Mouse (Mus musculus) cerebellum, adult 18-20 months (tissue): ENCODE results near the gene C130050O18Rik.

ENCODE experiments used
- DNase-seq, 2 experiments: peaks; one replicate each; pipeline ENCODE4 v3.0.0; 2021

Gene C130050O18Rik

DNA sequence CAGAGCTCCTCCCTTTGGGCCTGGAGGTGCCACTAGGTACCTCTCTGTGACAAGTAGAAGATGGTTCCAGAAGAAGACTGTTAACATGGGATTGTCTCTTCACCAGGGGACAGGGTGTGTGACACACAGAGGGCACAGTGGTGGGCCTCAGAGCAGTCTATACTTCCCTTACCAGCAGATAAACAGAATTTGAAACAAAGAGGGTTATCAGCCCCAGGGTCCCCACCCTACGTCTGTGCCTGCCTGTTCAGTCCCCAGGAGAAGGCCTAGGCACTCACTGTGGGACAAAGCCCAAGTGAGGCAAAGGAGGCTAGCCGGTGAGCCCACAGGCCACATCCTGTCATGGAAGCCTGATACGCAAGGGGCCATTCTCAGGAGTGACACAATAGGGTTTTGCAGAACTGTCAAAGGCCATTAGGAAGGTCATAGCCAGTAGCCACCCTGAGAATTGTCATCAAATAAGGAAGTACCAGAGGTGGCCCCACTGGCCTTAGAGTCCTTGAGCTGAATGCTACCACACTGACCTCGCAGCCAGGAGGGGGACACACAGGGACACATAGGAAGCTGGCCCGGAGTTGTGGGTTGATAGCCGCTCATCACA is at the start of gene C130050O18Rik:
TSS of gene C130050O18Rik (plus strand) at position 480 of the 601 bp plus-strand sequence.
- no peak for DNase-seq

DNA sequence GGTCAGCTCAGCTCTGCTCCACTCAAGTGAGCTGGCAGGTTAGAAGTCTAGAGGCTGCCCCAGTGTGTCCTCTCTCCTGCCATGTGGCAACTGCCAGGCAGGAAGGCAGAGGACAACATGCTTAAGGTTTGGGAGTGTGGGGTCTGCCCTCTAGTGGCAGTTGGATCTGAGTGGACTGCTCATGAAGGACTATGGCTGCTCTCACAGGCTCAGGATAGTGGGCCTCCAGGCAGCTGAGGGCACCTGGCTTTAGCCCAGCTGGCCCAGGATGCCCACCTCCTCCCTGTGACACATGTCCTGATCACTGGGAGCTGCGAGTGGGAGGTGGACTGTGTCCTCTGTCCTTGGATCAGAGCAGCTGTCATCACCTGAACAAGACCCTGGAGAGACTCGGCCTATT is 46.4 kb upstream of the C130050O18Rik start:
- peak; percentile 53 to 55 for DNase-seq

DNA sequence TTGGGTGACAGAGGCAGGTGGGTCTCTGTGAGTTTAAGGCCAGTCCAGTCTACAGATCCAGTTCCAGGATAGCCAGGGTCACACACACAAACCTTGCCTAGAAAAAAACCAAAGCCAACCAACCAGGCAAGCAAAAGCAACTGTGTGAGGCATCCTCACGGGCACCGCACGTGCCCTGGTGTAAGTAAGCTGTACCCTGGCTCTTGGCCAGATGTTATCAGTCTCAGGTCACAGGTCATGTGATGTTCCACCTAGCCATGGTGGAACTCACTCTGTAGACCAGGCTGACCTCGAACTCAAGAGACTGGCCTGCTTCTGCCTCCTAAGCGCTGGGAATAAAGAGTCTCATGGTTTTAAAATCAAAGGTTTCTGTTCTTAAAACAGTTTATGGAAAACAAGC is 45.8 kb upstream of the C130050O18Rik start:
- DNase-seq: no peak

DNA sequence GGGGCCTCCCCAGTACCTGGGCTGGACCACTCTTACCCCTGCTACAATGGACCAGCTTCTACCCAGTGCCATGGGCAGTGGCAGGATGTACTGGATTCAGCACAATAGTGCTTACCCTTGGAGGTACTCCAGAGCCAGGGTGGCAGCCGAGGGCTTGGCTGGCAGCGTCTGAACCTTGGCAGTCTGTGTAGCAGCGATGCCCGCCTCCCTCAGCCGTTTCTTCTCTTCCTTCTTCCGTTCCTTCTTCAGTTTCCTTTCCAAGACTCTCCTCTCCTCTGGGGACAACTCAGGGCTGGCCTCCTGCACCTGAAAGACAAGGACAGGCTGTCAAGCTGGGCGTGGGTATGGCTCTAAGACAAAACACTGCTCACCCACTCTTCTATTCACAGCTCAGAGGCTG is 41.2 kb upstream of the C130050O18Rik start:
- peak in 1 of 2 experiments; percentile 29 for DNase-seq

DNA sequence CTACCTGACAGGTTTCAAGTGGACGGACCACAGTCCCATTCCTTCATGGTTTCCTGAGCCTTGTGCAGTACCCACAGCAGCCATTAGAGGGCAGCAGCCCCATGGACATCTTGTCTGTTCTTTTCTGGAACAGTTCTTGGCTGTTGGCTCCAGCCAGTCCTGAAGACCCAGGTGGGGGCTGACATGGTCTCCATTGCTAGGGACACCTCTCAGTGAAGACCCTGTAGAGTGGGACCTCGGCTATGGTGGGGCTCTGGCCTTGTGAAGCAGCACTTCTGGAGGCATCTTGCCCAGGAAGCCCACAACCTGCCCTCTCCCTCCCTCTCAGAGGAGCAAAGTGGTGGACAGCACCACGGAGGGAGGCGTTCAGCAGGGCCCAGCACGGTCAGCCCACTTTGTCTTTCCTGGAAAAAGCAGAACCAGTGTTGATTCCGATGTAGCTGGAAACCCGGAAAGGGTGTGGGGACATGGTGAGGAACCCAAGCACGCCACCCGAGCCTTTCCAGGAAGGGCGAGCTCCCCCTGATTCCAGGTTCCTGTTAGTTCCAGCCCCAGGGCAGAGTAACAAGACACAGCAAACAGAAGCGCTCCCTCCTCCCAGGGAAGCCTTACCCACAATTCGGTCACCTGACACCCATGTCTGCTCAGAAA is 40.7 kb upstream of the C130050O18Rik start:
- DNase-seq: peak; percentile 86 to 94

DNA sequence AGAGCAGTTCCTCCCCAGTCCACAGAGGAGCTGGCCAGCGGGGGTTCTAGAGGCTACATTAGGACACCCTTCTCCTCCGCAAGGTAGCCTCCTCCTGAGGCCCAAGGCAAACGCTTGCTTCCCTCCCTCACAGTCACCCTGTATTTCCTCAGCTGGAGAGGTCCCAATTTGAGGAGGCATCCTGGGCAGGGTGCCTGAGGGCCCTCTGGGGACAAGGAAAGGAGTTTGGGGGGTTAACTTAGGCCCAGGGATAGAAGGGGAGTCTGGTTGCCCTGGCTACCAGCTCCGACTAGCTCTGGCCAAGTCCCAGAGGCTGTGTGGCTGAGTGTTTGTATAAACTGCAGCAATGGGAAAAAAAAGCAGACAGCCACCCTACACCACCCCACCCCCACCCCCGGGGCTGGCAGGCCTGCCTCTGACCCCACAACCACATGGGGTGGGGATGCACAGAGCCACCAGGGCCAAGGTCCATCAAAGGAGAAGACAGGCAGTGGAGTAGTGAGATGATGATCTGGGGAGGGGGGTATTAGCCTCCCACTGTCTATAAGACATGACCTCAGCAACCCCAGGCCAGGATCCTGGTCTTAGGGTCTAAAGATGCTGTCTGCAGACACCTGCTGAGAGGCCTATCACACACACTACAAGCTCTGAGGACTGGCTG is 40.0 kb upstream of the C130050O18Rik start:
- DNase-seq: no peak

DNA sequence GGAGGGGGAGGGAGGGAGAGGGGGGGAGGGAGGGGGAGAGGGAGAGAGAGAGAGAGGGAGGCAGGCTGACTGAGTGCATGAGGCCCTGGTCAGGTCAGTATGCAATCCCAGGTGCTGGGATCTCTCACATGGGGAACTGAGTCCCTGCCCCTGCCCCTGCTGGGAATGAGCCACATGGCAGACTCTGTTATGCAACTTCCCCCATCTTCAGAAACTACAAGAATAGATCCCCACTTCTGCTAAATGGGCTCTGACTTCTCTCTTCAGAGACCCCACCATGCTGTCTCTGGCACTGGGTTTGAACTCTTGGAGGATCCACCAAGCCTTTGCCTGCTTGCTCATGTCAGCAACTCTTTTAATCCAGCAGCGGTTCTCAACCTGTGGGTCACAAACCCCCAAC is 39.3 kb upstream of the C130050O18Rik start:
- no peak for DNase-seq

DNA sequence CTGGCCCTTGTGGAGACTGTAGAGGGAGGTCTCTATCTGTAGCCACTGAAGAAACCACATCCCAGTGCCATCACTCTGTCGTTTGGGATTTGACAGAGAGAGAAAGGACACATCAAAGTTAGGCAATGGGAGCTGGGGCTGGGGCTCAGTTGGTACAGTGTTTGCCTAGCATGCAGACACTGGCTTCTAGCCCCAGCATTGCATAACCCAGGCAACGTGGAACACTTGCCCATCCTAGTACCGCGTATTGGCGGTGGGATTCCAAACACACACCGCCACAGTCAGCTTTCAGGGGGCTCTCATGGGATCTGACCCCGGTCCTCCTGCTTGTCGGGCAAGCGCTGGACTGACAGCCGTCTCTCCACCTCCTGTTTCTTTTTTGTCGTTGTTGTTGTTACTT is 38.6 kb upstream of the C130050O18Rik start:
- no peak for DNase-seq

DNA sequence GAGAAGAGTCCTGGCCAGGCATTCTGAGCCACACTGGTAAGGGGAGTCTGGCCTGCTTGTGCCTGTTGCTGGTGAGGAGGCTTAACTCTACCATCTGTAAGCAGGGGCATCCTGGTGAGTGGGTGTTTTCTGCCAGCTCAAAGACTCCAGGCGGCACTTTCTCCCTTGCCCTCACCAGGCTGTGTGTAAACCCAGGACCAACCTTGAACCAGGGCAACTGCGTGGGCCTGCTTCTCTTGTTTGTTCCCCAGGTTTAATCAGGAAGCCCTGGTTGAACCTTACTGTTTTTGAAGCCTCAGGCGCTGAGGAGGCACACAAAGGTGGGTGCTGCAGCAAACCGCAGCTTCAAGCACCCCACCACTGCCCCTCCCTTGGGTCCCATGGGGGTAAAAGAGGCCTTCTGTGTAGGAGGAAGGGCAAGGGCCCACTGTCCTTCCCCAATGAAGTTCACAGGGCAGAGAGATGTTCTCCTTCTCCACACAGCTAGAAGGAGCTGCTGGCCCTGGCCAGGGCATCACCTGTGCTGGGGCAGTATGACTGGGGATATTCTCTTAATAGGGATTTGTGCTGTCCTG is 37.1 kb upstream of the C130050O18Rik start:
- DNase-seq: no peak

DNA sequence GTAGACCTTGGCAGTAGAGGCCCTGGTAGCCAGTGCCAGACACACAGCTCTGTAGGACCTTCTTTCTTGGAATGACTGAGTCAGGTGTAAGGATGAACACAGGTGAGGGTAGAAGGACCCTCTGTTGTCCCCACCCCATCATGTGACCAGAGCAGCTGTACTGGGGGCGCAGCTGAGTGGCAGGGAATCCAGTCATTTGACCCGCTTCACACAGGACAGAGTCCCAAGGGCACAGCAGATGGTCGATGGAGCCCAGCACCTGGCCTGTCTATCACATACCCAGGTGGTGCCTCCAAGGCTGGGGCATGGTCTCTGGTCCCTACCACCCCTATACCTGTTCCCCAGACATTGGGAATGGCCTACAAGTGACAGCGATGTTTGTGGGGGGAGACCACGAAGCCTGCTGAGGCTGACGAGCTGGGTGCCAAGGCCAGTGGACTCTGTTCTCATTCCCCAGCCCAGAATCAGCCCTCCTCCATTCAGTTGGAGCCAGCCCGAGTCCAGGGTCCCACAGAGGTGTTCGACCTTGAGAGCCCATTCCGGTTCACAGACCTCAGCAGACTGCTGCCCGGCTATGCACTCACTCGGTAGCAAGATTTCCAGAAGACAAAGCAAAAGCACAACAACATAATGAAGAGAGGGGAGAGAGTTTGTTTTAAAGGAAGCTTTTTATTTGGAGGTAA is 36.3 kb upstream of the C130050O18Rik start:
- DNase-seq: no peak

DNA sequence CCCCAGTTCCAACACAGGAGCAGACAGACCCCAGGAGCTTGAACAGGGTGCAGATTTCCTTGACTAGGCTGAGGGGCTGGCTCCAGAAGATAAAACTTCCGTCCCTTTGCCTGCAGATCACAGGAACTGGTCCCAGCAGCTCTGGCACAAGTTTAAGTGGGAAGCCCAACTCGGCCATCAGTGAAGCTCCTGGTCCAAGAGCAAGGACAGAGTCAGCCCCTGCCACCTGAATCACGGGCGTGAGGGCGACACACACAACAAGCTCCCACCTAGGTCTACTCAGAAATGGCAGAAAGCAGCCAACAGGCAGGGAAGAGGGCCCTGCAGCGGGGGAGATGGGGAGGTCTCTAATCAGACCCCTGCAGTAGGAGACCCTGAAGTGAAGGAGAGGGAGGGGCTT is 34.7 kb upstream of the C130050O18Rik start:
- no peak for DNase-seq

DNA sequence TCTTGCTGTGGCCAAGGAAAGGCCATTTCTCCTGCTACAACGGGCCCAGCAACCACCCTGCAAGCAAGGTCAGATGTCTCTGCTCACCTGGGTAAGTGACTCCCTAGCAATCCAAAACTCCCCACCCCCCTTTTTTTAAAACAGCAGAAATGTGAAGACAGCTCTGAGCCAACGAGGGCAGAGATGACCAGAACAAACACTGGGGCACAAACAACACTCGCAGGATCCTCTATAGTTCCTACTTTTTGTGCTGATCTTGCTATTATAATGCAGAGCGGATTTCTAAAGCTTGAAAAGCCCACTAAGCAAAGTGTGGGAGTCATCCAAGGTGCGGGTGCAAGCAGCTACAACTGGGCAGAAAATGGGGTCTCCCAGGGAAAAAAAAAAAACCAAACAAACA is 34.0 kb upstream of the C130050O18Rik start:
- no peak for DNase-seq

DNA sequence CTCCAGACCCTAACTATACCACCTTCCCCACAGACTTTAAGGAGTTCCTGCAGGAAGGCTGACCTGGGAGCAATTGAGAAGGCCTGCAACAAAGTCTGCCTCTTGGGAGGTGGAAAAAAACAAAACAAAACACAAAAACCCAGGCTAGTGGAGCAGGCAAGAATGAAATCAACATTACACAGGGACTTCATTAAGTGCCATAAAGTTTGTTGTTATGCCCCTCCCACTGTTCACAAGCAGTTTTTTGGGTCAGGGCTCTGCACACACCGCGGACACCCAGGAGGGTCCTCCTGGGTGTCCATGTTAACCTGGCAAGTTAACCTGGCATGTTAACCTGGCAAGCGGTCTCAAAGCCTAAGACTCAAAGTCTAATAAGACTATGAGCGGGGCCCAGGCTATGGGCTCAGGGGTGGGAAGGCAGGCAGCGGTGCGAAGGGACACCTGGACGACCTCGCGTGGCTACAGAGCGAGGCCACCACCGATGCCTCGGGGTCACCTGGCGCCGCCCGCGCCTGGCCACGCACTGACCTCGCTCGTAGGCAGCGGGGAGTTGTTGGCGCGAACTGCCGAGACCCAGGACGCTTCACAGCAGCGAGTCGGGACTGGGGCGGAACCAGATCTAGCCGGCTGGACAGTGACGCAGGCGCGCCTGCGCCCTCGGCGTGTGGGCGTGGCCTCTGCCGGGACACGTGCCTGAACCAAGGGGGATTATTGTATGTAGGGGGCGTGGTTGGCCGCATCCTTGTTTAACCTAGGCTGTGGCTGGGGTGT is 33.3 kb upstream of the C130050O18Rik start:
- peak; percentile 83 to 85 for DNase-seq

DNA sequence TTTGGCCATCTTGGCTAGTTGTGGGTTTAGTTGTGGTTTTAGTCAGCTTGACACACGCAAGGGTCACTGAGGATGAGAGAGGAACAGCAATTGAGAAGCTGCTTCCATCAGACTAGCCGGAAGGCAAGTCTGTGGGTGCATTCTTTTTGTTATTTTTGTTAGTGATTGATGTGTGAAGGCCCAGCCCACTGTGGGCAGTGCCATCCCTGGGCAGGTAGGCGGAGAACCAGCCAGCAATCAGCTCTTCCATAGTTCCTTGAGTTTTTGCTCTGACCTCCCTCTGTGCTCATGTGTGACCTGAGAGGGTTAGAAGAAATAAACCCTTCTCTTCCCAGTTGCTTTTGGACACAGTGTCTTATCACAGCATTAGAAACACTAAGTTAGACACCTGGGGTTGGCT is 32.0 kb upstream of the C130050O18Rik start:
- DNase-seq: no peak

DNA sequence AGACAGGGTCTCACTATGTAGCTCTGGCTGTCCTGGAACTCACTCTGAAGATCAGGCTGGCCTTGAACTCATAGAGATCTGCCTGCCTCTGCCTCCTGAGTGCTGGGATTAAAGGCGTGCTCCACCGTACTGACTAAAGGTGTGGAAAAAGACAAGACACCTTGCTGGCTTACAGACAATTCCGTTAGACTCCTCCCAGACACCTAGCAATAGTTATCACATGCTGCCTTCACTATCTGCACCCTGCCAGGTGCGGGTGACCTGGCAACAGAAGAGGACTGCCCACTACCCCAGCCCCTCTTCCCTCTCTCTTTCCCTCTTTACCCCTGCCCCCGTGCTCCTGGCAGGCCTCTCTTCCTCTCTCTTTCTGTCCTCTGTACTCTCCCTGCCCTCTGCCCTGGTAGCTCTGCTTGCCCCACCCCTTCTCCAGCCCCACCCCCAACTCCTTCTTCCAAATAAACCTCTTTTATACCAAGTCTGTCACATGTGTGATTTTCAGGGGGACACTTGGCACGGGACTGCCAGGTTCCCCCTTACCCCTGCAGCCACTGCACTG is 31.1 kb upstream of the C130050O18Rik start:
- no peak for DNase-seq

DNA sequence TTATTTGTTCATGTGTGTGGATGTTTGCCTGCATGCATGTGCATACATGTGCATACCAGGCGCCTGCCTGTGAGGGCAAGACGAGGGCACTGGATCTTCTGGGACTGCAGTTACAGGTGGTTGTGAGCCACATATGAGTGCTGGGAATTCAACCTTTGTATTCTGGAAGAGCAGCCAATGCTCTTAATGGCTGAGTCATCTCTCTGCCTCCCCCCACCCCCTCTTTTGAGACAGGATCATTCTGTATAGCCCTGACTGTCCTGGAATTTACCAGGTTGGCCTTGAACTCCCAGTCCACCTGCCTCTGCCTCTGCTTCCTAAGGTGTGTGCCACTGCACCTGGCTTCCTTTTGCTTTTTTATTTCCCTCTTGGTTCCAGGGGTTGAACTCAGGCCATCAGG is 30.2 kb upstream of the C130050O18Rik start:
- no peak for DNase-seq

DNA sequence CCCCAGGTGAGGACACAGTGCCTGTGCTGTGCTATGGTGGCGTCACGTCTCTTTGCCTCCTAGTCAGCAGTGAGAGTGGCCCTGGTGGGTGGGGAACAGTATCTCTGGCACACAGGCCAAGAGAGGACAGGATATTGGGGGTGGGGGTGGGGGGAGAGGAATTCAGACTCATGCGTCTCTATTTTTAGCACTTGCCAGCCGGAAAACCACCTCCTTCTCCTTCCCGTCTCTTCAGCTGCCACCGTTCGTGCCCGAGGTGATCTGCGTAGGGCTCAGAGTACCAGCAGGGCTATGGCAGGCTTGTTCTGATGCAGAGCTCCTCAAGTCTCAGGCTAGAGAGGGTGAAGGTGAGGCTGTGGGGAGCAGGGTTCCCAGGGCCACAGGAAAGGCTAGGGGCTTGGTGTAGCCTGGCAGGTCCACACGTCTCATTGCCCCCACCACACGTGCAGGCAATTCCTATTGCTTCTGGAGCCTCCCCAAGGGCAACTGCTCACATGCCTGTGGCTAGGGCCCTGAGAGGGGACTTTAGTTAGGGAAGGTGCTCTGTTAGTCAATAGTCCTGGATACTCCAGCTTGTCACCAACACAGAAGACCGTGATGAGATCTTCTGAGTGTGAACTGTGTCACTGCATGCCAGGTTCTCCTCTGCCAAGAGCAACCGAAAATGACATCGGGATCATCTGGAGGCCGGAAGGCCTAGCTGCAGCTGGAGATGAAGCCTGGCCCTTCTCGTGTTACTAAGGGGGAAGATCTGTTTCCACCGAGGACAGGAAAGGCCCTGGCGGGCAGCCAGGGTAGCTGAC is 27.4 kb upstream of the C130050O18Rik start, which contains the start of gene Gpr146:
TSS of gene Gpr146 (plus strand) at position 230 of the 803 bp plus-strand sequence.
- DNase-seq: no peak

DNA sequence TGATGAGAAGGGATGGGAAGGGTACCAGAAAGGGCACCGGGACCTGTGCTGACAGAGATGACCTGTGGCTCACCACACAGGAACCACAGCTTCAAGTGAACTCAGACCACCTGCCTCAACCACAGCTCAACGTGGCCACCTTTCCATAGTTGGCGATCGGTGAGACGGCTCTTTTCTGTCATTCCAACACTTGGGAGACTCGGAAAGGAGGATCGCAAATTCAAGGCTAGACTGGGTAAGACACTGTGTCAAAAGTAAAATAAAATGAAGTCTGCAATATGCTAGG is 26.9 kb upstream of the C130050O18Rik start:
- no peak for DNase-seq

DNA sequence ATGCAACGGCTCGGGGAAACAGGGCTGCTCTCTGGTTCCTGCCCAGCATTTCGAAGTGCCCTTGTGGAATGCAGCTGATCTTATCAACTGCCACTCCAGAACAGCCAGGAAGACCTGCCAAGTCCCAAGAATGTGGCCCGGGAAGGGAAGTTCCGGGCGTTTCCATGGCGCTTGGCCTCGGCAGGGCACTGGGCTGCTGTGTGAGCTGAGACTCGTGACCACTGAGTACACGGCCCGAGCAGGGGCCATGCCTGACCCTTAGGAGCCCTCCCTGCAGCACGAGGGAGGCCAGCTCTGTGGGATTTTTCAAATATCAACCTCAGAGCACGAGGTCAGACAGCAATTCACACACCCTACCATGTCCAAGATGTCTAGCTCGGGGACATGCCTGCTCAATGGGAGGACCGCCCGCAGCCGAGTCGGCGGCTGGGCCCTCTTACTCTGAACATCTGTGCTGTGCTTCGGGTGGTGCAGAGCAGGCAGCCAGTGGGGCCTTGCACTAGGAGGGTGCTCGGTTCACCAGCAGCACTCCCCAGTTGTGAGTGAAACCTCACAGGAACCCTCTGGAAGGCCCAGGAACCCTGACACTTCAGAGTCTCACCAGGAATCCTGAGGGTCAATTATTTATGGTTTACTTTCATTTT is 26.0 kb upstream of the C130050O18Rik start:
- no peak for DNase-seq

DNA sequence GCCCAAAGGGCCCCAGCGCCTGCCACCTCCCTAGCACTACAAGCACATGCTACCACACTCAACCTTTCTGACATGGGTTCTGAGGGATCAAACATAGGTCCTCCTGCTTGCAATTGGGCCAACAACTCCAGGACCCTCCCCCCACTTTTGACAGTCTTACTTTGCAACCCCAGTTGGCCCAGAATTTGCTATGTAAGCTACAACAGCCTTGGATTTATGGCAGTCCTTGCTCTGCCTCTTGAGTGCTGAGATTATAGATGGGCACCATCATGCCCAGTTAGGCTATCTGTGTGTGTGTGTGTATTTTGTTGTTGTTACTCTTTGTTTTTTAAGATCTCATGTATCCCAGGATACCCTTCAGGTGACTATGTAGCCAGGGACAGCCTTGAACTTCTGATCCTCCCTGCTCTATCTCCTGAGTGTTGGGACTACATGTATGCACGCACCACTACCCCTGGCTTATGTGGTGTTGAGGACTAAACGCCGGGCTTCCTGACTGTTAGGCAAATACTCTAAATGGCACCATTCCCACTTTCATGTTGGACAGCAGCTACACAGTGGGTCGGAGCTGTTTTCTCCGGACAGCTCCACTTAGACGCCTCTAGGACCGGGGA is 25.2 kb upstream of the C130050O18Rik start:
- no peak for DNase-seq
